Mouse (Mus musculus) heart, postnatal 0 days (tissue): ENCODE measurements around the gene Ccdc85a. TPM values are rescaled to one million over a fixed set of nuclear protein-coding genes. Genes with fewer than 3 reads are reported as not detected.

ENCODE experiments used
- ATAC-seq: fragments of 200-750 bp; cut with Nextera tagmentation; 2 replicates; pipeline ENCODE4 v1.8.0; 2017; ENCODE audit warnings: low read depth, moderate number of reproducible peaks, moderate library complexity; ENCODE audit not compliant: insufficient read depth
- DNase-seq: peaks from one replicate; pipeline ENCODE4 v3.0.0-alpha.2; 2016; ENCODE audit warnings: low spot score
- H3K27ac ChIP-seq: fragments of 300-500 bp; sonication (generic); 2 replicates; pipeline ENCODE4 v1.5.1; 2014; ENCODE audit warnings: low read depth, mild to moderate bottlenecking
- H3K27me3 ChIP-seq: fragments of 300-500 bp; sonication (generic); 2 replicates; pipeline ENCODE4 v1.6.1; 2014; ENCODE audit warnings: low read length, mixed read lengths; ENCODE audit not compliant: control insufficient read depth, insufficient read depth
- H3K36me3 ChIP-seq: fragments of 300-500 bp; sonication (generic); replicated peaks from 2 replicates; pipeline ENCODE4 v1.6.1; 2014; ENCODE audit warnings: low read length, mixed read lengths; ENCODE audit not compliant: control insufficient read depth, insufficient read depth
- H3K4me1 ChIP-seq: fragments of 300-500 bp; sonication (generic); 2 replicates; pipeline ENCODE4 v1.6.1; 2014; ENCODE audit warnings: antibody characterized with exemption; ENCODE audit not compliant: control insufficient read depth, insufficient read depth
- H3K4me2 ChIP-seq: fragments of 300-500 bp; sonication (generic); 2 replicates; pipeline ENCODE4 v1.6.1; 2014; ENCODE audit warnings: low read depth, mild to moderate bottlenecking, low read length, moderate library complexity
- H3K4me3 ChIP-seq: fragments of 300-500 bp; sonication (generic); 2 replicates; pipeline ENCODE4 v1.5.1; 2014; ENCODE audit warnings: low read depth, low read length
- H3K9ac ChIP-seq: fragments of 300-500 bp; sonication (generic); replicated peaks from 2 replicates; pipeline ENCODE4 v1.6.1; 2014; ENCODE audit warnings: low read depth, low read length, mixed read lengths
- H3K9me3 ChIP-seq: fragments of 300-500 bp; sonication (generic); replicated peaks from 2 replicates; pipeline ENCODE4 v1.6.1; 2016; ENCODE audit warnings: low read length; ENCODE audit not compliant: control insufficient read depth
- CTCF ChIP-seq: IDR thresholded peaks from 2 replicates; pipeline ENCODE4 v1.5.1; 2016; ENCODE audit warnings: antibody characterized with exemption, control low read depth, low read depth
- EP300 ChIP-seq: IDR thresholded peaks from 2 replicates; pipeline ENCODE4 v1.6.1; 2016; ENCODE audit warnings: antibody characterized with exemption, low read depth
- WGBS: fragments of 180-500 bp; shearing (Covaris S2); extraction: QIAGEN DNeasy Blood & Tissue Kit; methylation state at CpG from one replicate; pipeline ENCODE4 v1.1.7; 2014; 5-methylcytosine and 5-hydroxymethylcytosine counted together
- polyA plus RNA-seq: library from polyadenylated mRNA; unstranded; fragments of >200 nt; fragmentation: Nextera tagmentation; extraction: Ambion mirVana; gene quantifications from 2 replicates; pipeline ENCODE4 v1.2.1, GENCODE M21; 2015
- total RNA-seq: library from RNA; depleted of rRNA; stranded (reverse); fragments of >200 nt; gene quantifications from 2 replicates; pipeline ENCODE4 v1.2.3, GENCODE M21; 2014; ENCODE audit warnings: low replicate concordance; rRNA removed

The Ccdc85a gene
- total RNA-seq, result 2.1 and 3.2 TPM in 2 replicates
- 2.6 and 2.7 TPM in 2 replicates for polyA plus RNA-seq

DNA sequence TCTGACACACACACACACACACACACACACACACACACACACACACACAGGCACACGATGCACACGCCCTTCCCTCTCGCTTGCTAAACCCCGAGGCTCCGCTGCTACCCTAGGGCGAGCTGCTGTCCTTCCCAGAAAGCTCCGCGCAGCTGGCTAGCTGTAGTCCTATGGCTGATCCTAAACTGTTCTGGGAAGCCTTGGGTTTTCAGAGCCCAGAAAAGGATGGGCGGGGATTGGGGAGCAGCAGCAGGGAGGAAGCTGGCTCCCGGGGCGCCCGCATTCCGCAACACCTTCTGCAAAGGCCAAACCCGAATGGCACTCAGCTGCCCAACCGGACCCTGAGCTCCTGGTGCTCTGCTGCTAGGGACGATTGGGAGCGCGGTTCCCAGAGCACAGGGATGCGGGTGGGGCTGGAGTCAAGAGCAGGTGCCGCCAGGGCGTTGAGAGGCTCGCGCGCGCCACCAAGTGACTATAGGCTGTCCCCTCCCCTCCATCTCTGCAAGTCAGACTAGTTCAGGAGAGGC, at the start of gene Ccdc85a:
TSS of gene Ccdc85a (minus strand) at position 414 of the 524 bp plus-strand sequence.
- H3K9me3 ChIP-seq, result no peaks in the 10 kb centered on the region
- H3K4me2 ChIP-seq, result peak within 1 kb of the TSS; percentile 67
- H3K9ac ChIP-seq, result peak within 1 kb of the TSS; percentile 50
- H3K27ac ChIP-seq, result peak within 1 kb of the TSS; percentile 61; the same call in 1 of the 2 replicates
- peak within 1 kb of the TSS; percentile 59 for H3K4me3 ChIP-seq
- 0% methylated on average over 23 of the region's 25 CpGs for WGBS
- DNase-seq, result peak; percentile 70
- peaks cover 28% of the 10 kb centered on the region for H3K27me3 ChIP-seq
- peak; percentile 84 for ATAC-seq
- no peaks in the 10 kb centered on the region for H3K36me3 ChIP-seq
- no peaks in the 10 kb centered on the region for H3K4me1 ChIP-seq
- TF ChIP-seq EP300 (no peak), CTCF (peak; percentile 68)

DNA sequence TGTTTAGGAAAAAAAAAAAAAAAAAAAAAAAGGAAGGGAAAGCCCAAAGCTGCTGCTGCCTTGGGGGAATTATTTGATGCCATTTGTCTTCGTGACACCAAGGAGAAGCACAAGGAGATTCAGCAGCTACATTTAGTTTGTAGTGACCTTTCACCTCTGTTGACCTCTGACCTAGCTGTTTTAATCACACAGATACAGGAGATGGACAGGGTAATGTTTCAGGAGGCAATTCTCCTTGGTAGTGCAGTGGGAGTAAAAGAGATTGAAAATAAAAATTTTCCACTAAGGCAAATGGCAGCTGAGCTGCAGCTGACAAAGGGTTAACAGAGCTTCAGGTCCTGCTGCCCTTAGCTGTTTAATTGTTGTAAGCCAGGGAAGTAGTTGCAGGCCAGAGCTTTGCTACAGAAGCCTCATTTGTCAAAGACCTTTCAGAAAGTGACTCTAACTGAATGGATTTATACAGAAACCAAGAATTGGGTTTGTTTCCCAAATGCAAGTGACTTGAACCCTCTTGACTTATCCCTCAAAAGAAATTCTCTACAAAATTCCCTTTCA, 49.5 kb upstream of the Ccdc85a start:
- H3K4me1 ChIP-seq, result no peaks in the 10 kb centered on the region
- H3K27me3 ChIP-seq, result no peaks in the 10 kb centered on the region
- 61% methylated on average over 1 of the region's 1 CpGs for WGBS
- H3K27ac ChIP-seq, result no peak overlapping the region
- H3K36me3 ChIP-seq, result no peaks in the 10 kb centered on the region
- no peak overlapping the region for H3K9ac ChIP-seq
- no peak for TF ChIP-seq EP300
- no peak for TF ChIP-seq CTCF
- no peaks in the 10 kb centered on the region for H3K9me3 ChIP-seq
- no peak overlapping the region for H3K4me2 ChIP-seq
- ATAC-seq (no peak), DNase-seq (no peak)
- H3K4me3 ChIP-seq, result no peak overlapping the region

DNA sequence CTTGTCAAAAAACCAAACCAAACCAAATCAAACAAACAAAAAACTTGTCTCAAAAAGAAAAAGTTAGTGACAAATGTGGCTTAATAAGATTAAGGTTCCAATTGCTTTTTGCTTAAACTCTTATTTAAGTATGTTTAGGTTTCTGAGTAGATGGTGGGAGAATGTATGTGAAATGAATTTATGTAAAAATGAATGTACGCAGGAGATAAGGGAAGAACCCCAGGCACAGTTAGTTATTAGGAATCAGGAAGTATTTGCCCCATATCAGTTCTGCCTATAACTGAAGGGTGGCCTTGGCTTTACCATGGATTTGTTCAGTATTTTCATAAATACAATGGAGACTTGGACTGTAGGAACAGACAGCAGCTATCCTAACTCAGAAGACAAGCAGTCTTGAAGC, 49.0 kb upstream of the Ccdc85a start:
- no peaks in the 10 kb centered on the region for H3K27me3 ChIP-seq
- H3K4me2 ChIP-seq, result no peak overlapping the region
- DNase-seq (no peak), ATAC-seq (no peak)
- H3K4me1 ChIP-seq, result no peaks in the 10 kb centered on the region
- H3K9me3 ChIP-seq, result no peaks in the 10 kb centered on the region
- H3K27ac ChIP-seq, result no peak overlapping the region
- 86% methylated on average over 1 of the region's 1 CpGs for WGBS
- H3K9ac ChIP-seq, result no peak overlapping the region
- TF ChIP-seq EP300 (no peak), CTCF (no peak)
- no peak overlapping the region for H3K4me3 ChIP-seq
- no peaks in the 10 kb centered on the region for H3K36me3 ChIP-seq

DNA sequence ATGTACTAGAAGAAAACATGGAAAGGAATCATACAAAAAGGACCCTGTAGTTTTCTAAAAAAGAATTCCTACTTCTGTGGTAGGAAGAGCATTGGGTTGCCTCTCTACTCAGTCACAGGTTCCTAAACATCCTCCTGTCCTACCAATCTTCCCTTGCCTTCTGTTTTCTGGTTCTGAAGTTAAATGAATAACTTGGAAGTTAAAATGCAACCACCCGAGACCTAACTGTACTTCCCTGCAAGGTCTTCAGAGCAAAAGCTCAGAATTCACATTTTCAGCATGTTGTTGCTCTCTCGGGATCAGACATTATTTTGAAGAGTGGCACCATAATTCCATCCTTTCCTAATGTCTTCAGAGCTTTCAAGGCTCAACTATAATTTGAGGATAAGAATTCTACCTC, 46.6 kb upstream of the Ccdc85a start:
- TF ChIP-seq CTCF, result no peak
- TF ChIP-seq EP300, result no peak
- 70% methylated on average over 2 of the region's 2 CpGs for WGBS
- ATAC-seq (no peak), DNase-seq (no peak)
- no peaks in the 10 kb centered on the region for H3K36me3 ChIP-seq
- H3K27me3 ChIP-seq, result no peaks in the 10 kb centered on the region
- H3K9me3 ChIP-seq, result no peaks in the 10 kb centered on the region
- H3K9ac ChIP-seq, result no peak overlapping the region
- no peak overlapping the region for H3K4me3 ChIP-seq
- H3K27ac ChIP-seq, result no peak overlapping the region
- H3K4me2 ChIP-seq, result no peak overlapping the region
- H3K4me1 ChIP-seq, result no peaks in the 10 kb centered on the region

DNA sequence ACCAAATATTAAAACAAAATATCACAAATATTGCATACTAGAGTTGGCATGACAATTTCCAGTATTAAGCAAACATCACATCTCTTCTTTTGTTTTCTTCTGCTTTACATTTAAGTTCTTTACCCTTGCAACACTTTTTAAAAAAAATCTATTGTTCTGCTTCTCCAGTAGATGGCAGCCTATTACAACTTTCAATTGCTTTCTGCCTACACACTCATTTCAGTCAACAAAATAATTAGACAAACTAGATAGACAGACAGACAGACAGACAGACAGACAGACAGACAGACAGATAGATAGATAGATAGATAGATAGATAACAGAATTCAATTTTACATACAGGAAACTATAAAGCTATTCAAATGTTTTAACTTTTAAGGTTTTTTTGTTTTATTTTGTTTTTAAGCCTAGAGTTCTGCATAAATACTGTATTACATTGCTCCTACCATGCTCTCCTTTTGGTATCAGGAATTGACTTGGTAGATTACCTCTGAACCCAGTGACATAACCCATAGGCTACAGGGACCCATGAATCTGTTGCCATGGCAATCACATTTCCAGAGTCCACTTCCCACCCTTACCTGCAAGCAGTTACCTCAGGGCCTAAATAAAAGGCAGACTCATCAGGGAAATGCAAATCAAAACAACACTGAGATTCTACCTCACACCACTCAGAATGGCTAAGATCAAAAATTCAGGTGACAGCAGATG, 26.8 kb upstream of the Ccdc85a start:
- no peak overlapping the region for H3K27ac ChIP-seq
- DNase-seq, result peak; percentile 55
- H3K36me3 ChIP-seq, result no peaks in the 10 kb centered on the region
- no peaks in the 10 kb centered on the region for H3K4me1 ChIP-seq
- no peak overlapping the region for H3K9ac ChIP-seq
- ATAC-seq, result no peak
- H3K4me2 ChIP-seq, result no peak overlapping the region
- no peaks in the 10 kb centered on the region for H3K9me3 ChIP-seq
- no peak overlapping the region for H3K4me3 ChIP-seq
- no peak for TF ChIP-seq EP300
- TF ChIP-seq CTCF, result peak; percentile 74
- H3K27me3 ChIP-seq, result no peaks in the 10 kb centered on the region
